Mouse (Mus musculus) megakaryocyte, embryonic 14.5 days (primary cell): ENCODE results near the gene Slc43a1.

Source experiments
- FLI1 ChIP-seq: IDR thresholded peaks from 2 replicates; pipeline ENCODE4 v1.6.1; 2012; ENCODE audit warnings: low read length, inconsistent platforms, mixed read lengths
- GATA1 ChIP-seq: IDR thresholded peaks from 3 replicates; pipeline ENCODE4 v1.6.1; 2012; ENCODE audit warnings: mixed read lengths, low read length, inconsistent platforms, borderline replicate concordance

DNA sequence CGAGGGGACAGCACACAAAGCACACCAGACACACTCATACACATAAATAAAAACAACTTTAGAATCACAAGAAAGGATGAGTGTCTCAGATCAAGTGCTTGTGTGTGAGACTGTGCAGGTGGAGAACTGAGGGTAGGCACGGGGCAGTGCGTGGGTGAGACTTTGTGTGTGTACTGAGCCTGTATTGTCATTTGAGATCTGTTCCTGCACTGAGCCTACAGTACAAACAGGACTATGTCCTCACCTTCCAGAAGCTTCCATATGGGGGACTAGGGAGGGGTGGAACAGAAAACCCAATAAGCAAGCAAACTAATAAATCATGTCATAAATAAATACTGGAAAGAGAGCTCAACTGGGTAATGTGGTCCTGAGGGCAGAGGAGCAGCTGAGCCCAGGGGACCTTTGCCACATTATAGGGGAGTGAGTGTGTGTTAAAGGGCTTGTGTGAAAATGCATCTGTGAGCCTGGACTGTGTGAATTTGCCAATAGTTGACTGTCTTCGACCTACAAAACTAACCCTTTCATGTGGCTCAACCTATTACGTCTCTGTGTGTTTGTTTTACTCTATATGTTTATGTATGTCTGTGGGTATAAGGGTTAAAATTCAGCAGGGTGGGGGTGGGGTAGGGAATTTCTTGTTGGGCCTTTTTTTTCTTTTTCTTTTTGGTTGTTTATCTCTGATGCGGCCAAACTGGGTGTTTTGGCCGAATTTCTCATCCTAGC, 11.9 kb downstream of the Slc43a1 start:
- no peak for TF ChIP-seq GATA1
- TF ChIP-seq FLI1, result no peak
